Mouse (Mus musculus) spleen, adult 18-20 months (tissue): Measurements from ENCODE around the gene Odc1.

Experiments
- DNase-seq, 2 experiments: peaks; one replicate each; pipeline ENCODE4 v3.0.0; 2022; ENCODE audit warnings: mixed read lengths in 2 of 2

The Odc1 gene

DNA sequence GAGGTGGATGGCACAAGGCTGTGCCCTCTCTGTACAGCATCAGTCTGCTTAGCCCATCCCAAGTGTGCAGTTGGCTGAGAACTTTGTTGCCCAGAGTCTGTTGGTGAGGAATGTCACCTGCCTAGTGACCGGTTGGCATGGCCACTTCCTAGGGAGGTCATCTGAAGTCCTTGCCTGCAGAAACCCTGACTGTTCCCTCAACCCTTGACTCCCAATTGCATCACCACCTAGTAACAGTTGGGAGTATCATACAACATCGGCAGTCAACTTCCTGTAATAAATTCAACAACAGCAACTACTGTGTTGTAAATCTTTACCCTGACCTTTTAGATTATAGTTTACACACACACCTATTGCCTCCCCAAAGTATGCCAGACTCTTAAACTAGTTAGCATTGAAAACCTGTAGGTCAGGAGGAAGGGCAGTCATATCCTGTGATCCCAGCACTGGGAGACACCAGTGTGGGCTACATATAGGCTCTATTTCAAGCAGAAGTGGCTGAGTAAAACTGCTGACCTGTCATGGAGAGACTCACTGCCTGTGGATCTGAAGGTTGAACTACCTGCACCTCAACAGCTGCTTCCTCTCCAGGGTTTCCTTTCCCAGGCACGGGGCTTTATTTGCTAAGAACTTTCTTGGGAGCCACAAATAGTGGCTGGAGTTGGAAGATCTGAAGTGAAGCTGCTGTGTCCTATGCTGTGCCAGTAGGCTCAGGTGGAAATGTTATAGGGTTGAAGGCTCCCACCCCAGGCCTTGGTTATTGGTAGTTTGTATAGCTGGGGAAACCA, 6.8 kb downstream of the Odc1 start:
- DNase-seq = no peak

DNA sequence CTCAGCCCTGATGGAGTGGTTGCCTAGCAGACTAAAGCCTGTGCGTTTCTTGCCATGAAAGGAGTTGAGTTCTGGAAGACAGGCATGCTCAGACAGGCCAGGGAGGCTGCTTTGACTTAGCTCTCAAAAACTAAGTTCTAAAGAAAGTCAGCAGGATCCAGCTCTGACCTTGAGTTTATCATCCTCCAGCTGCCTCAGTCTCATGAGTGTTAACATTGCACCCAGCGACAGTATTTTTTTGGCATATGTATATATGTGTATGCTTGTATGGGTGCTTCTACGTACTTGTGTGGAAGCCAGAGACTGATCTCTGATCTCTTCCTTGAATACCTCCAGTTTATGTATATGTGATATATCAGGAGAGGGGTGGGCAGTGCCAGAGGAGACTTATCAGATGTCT, 7.8 kb downstream of the Odc1 start:
- DNase-seq = no peak

DNA sequence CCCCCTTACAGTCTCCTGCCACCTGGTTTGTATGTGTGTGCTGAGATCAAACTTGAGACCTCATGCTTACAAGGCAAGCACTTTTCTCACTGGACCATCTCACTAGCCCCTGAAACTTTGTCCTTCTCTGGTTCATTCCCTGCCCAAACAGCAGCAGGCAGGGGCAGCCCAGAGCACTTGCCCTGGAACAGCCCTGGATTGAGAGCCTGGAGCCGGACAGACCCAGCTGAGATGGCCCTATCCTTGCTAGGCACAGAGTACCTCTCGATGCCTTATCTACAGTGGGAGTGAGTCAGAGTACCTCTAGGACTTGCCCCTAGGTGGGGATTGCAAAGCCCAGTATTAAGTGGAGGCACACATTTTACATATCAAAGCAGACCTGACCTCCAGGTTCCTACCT, 8.4 kb downstream of the Odc1 start:
- no peak for DNase-seq

DNA sequence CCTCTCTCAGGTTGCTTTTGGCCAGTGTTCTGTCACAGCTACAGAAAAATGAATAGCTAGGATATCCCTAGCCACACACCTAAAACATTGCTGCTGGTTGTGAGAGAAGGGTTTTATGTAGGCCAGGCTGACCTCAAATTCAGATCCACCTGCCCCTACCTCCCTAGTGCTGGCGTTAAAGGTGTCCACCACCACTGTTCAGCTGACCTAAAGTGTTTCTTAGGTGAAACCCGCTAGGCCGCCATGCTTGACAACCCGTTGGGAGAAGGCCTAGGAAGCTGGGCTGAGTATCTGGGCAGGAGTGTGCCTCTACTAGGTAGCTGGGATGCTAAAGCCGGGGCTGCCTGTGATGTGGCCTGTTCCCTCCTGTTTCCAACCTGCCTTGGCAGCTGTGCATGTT, 9.0 kb downstream of the Odc1 start:
- no peak for DNase-seq

DNA sequence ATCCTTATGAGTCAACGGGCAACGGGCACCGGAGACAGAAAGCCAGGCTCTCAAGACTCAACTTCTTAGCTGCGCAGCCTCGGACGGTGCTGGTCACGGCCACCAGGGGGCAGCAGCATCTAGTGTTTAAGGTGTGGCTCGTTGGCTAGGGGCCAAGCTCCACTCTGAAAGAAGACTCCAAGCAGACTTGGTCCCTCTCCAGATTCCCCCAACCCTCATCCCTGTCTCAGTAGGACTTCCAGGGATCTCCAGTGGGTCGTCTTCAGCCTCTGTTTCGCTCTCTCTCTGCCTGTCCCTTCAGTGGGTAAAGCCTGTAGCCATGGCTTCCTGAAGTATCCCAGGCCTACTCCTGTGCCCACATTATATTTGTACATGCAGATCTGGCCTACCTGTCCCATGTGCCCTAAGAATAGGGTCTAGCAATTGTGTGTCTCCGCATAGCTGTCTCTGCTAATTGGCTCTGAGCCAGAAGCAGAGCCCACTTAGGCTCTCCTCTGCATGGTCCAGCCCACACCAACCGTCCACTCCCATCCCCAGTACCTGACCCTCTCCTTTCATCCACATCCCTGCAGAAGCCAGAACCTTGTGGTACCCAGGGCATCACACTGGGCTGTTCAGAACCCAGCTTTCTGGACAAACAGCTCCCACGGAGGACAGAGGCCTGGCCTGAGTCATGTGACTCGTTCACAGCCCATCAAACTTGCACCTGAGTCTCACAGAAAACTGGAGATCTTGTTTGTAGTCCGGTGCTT, 9.8 kb downstream of the Odc1 start:
- peak; percentile 69 to 89 for DNase-seq

DNA sequence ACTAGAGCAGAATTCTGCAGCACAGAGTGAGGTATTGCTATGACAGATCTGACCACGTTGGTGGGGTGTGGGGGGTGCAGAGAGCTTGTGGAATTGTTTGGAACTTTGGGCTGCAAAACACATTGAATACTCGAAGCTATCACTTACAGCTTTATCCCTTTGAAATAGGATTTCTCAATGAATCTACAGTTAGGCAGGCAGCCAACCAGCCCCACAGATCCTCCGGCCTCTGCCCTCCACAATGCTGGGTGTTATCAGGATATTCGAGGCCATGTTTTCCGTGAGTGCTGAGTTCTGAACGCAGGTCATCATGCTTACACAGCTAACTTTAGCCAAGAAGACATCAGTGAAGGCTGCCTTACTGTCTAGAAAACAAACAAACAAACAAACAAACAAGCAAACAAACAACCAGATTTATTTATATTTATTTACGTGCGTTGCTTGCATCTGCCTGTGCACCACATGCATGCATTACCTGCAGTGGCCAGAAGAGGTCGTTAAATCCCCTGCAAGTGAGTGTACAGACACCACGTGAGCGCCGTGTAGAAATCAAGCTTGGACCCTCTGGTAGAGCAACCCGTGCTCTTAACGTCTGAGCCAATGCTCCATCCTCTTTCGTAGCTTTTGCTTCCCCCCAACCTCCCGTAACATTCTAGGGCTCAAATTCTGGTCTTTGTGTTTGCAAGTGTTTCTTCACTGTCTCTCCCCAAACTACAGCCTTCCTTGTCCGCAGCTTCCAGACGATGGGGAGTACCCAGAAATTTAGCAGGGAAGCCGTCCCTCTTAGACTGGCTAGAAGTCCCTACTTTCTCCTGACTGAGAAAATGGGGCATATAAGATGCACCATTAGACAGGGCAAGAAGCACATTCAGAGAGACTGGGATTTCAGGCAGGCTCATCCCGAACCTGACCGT, 12.1 kb downstream of the Odc1 start:
- peak; percentile 22 to 56 for DNase-seq

DNA sequence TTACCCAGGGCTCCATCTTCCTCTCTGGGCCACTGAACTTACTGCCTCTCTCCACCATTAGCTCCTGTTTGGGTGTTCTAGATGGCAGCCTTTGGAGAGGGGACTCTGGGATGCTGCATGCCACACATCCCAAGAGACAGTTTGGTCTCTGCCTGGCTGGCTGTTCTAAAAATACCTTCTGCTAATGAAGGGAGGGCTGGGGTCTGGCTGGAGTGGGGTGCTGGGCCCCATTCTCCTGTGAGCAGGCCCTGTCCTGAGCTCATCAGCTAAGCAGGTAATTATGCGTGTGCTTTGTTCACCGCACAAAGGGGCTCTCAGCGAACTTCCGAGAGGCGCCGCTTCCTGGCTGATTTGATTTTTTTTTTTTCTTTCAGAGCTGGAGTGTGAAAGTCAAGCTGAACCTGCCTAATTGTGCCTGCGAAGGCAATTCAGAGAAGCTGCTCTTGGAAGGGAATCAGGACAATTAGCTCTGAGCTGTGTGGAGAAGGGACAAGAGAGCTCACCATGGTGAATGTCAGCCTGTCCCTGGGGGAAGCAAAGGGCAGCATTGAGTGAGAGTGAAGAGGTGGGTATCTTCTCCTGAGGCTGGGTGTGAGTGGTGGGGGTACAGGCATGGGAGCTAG, 12.9 kb downstream of the Odc1 start:
- no peak for DNase-seq

DNA sequence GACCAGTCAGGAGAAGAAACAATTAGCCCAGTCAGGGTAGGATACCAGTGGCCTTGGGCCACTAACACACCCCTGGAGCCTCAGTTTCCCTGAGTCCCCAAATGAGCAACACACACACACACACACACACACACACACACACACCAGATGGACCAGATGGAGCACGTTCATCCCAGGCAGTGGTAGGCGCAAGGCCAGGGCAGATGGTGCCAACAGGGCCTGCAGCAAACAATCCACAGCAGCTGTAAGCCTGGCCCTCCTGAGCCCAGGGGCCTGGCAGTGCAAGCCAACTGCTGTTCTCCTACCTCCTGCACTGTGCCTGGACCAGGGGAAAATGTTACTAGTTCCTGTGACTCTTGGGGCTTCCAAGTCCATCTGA, 13.4 kb downstream of the Odc1 start:
- DNase-seq = no peak

DNA sequence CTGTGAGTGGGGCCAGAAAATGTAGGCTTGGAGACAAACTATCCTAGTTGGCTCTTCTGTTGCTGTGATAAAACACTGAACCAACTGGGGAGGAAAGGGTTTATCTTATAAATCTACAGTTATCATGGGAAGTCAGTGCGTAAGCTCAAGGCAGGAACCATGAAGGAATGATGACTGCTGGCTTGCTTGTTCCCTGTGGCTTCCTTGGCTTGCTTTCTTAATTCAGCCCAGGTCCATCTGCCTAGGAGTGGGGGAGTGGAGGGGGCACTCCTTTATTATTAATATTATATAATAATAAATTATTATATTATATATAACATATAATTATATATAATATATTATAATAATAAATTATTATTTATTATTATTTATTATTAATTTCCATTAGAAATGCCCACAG, 17.8 kb downstream of the Odc1 start:
- DNase-seq = no peak

DNA sequence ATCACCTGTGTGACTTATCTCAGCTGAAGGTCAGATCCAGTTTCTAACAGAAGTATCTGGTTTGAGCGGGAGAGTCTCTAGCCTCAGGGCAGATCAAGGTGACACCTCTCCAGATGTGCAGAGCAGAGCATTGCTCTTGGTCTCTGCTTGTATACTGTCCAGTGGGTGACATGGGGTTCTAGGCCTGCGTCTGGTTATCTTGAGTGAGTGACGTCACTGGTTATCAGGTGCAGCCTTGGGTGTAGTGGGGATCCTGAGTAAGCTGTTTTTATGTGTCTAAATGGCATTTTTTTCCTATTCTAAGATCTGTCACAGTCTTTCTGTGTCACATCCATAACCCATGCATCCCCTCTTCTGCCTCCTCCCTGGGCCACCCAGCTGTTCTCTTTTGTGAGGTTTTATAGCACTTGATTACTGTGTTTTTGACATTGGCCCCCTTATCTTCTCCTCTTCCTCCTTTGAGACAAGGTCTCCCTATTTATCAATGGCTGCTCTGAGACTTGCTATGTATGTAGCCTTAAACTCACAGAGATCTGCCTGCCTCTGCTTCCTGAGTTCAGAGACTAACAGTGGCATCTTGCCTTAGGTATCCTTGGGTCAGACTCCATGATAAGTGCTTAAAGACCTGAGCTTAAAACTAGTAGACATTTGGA, 20.9 kb downstream of the Odc1 start:
- DNase-seq = no peak

DNA sequence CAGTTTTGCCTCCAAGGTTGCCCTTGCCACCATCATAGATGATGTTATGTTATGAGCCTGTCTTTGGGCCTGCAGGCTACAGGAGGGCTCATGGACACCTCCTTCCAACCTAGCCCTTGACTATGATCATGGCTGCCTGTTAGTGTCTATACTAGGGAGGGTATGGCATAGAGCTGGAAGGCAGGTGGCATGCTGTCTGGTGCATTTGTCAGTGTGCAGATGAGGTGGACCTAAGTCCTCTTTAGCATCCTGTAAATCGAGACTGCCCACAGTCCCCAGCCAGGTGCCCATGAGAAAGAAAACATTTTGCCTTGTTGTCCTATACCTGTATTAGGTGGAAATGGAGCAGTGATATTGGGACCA, 21.4 kb downstream of the Odc1 start:
- DNase-seq = no peak

DNA sequence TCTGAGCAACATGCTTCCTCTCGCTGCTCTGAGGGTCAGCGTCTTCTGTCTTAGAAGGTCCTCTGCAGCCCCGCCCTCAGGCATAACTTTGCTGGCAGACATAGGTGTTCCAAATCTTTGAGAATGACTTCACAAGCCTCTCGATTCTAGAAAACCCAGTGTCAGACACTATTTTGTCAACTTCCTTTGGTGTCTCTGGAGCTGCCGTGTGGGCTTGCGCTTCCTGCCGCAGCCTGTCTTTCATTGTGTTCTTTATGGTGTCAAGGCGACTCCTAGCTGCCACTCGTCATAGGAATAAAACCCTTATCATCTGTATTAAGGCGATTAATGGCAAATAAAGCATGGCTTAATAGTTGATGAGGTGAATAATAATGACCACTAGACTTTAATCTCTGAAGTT, 24.0 kb downstream of the Odc1 start:
- no peak for DNase-seq

DNA sequence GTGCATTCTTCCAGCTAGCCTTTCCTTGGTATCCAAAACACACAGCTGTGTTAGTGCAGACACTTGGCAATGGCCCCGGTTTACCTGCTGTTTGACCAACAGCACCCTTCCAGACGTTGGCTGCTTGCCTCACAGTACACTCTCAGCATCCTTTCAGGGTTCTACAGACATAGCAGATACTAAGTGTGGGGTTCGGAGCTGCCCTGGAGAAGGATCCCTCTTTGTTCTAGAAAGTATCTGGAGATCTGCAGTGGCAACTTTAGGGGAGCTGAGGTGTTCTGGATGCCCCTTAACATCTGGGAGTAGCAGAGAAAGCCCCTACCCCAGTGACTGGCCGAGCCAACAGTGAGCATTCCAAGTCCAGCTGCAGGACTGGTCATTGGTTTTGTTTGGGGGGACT, 30.0 kb downstream of the Odc1 start:
- no peak for DNase-seq

DNA sequence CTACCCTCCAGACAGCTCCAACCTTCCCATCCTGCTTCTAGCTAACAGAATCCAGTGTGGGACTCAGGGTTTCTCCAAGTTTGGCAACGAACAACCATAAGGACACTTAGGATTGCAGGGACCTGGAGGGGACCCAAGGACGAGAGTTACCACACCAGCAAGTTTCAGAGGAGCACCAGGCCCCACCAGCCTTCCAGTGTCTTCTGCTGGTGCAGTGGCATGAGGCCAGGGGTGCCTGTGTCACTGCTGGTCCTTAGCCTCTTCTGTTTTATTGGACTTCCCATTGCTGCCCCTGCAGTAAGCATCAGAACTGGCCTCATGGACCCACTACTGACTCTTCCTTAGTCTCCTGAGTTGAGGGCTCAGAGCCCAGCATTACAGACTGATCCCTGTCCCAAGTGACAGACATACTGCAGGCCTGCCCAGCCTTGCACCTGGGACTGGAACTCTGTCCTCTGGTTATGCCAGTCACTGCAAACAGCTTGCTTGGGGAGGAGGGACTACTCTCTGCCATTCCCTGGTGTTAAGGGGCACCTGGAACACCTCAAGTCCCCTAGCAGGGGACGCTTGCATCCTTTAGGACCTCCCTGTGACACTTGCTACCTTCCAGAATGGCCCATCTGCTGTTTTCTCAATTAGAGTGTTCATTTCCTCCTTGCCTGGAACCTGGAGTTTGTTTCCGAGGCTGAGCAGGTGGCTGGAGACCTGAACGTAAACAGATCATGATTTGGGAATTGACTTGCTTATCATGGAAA, 30.7 kb downstream of the Odc1 start:
- no peak for DNase-seq

DNA sequence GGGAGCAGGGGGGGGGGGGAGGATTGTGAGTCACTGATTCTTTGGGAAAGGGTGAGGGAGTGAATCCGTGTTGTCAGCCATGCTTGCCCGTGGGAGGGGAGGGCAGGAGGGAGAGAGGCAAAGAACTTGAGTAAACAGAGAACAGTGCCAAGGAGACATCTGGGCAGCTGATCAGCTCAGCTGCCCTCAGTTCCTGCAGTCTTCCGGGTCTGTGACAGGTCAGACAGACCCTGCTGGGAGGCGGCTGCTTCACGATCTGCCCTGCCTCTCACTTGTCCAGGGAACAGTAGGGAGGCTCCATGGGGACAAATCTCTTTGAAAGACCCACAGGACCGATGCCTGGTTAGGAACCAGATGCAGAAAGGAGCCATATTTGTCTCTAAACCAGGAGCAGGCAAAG, 31.4 kb downstream of the Odc1 start:
- no peak for DNase-seq

DNA sequence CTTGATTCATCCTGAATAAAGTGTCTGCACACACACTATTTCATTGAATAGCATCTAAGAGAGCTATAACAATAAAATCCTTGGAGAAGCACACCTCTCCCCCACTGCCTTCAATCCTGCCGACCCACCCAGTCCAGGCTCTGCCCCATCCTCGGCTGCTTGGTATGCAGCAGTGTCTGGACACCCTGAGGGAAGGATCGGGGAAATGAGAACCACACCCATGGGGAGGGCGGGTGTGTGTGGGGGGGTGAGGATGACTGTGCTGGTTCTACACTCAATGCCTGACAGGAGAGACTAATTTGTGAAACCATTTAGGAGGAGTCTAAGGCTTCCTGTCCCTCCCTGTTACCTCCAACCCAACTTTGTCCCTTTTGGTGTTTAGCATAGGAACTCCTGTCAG, 34.0 kb downstream of the Odc1 start:
- DNase-seq = no peak

DNA sequence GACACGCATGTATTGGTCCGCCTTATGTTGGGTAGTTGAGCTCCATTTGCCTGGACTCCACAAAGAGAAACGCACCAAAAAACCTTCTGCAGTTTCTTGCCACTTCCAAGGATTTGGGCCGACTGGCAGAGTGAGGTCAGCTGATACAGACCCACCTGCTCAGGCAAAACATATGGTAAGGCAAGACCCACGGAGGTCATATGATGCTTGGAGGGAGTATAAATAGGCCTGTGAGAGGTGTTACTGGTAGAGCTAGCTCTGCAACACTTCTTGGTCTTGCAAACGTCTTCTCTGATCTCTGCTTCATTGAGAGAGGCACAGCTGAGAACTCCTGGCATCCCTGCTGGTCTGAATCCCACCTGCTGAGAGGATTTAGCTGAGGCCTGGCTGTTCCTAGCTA, 36.4 kb downstream of the Odc1 start:
- DNase-seq = no peak

DNA sequence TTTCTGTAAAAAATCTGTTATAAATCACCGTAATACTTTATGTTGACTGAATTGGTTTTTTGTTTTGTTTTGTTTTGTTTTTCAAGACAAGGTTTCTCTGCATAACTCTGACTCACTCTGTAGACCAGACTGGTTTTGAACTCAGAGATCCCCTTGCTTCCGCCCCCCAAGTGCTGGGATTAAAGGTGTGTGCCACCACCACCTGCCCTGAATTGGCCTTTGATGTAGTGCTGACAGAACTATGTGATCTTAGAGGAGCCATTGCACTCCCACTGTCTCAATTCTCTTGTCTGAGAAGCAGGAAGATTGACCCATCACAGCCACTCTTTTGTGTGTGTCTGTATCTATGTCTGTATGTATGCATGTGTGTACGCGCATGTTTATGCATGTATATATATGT, 37.8 kb downstream of the Odc1 start:
- no peak for DNase-seq

DNA sequence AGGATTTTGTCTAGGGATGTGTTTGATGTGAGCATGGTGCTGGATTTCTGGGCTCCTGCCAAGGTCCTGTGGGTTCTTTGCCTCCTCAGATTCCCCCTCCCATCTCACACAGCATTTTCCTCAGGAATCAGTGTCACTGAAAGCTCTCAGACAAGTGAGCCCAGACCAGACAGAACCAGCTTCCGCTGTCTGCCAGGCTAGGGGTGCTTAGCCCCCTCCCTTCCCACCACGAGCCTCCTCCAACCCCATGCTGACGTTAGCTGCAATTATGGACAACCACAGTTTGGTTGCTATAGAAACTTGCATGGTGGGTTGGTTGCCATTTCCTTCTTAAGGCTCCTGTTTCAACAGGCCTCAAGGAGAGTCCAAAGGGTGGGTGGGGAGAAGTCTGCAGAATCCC, 39.3 kb downstream of the Odc1 start:
- no peak for DNase-seq

DNA sequence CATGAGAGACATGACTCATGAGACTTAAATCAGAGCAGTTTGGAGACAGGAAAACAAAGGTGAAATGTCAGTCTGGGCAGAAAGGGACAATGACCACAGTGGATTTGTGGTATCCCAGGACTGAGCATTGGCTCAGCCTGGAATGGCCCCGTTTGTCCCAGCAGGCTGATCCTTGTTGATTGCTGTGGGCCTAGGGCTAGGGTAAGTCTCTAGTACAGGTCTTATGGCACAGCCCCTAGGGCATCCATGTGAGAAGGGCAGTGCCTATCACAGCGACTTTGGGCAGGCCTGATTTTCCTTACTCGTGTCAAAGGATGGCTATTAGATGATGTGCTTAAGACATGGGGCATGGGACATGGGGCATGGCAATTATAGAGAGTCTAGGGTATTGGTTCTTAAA, 41.4 kb downstream of the Odc1 start:
- no peak for DNase-seq

DNA sequence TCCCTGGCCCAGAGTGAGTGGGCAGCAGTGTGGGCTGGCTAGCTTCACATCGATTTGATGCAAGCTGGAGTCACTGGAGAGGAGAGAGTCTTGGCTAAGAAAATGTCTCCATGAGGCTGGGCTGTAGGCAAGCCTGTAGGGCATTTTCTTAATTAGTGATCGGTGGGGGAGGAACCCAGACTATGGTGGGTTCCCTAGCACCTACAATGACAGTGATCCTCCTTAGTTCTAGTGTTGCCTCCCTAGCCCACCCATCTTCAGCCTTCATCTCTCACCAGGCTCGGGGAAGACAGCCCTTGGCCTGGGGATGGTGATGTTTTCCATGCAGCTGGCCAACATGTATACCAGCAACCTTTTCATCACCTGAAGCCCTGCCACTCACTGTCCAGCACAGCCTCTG, 43.8 kb downstream of the Odc1 start:
- no peak for DNase-seq
